Mouse (Mus musculus) olfactory bulb, adult 2 months (tissue): ENCODE measurements around the gene Bbs9. TPM values are rescaled to one million over a fixed set of nuclear protein-coding genes. Genes with fewer than 3 reads are reported as not detected.

Source experiments
- H3K27ac ChIP-seq: fragments of 200-500 bp; 2 replicates; pipeline ENCODE4 v1.5.1; 2012; ENCODE audit warnings: low read depth, low read length; ENCODE audit not compliant: insufficient read depth
- H3K4me1 ChIP-seq: fragments of 200-500 bp; 2 replicates; pipeline ENCODE4 v1.6.1; 2012; ENCODE audit warnings: low read length; ENCODE audit not compliant: control insufficient read depth, insufficient read depth
- H3K4me3 ChIP-seq: fragments of 200-500 bp; 2 replicates; pipeline ENCODE4 v1.5.1; 2012; ENCODE audit warnings: mild to moderate bottlenecking, low read depth, low read length, moderate library complexity; ENCODE audit not compliant: insufficient read depth
- CTCF ChIP-seq: fragments of 200-500 bp; IDR thresholded peaks from 2 replicates; pipeline ENCODE4 v1.5.1; 2012; ENCODE audit warnings: low read depth, mild to moderate bottlenecking, low read length, moderate library complexity; ENCODE audit not compliant: insufficient read depth
- POLR2A ChIP-seq: fragments of 200-500 bp; IDR thresholded peaks from 2 replicates; pipeline ENCODE4 v1.6.1; 2012; ENCODE audit warnings: mild to moderate bottlenecking, low read depth, low read length, moderate library complexity; ENCODE audit not compliant: insufficient read depth
- WGBS: fragments of 180-500 bp; shearing (Covaris S2); methylation state at CpG from one replicate; pipeline ENCODE4 v1.1.7; 2018; 5-methylcytosine and 5-hydroxymethylcytosine counted together
- polyA plus RNA-seq: library from polyadenylated mRNA; stranded (reverse); fragments of >200 nt; gene quantifications from 2 replicates; pipeline ENCODE4 v1.2.4, GENCODE M21; 2012; ENCODE audit warnings: low replicate concordance; ENCODE audit not compliant: missing spikeins, insufficient read depth, insufficient read length

Gene Bbs9
- polyA plus RNA-seq, 1 experiment, result not detected

- 49% methylated on average over 11 of the region's 11 CpGs for WGBS
These were observed 179.3 kb downstream of the Bbs9 start for GRCm38 (mm10) chr9:22654726-22655393.

GRCm38 (mm10) chr9:22657216-22657615 lies 181.7 kb downstream of the Bbs9 start:
- H3K4me3 ChIP-seq, result no peak overlapping the region
- H3K27ac ChIP-seq, result no peak overlapping the region
- no peak for TF ChIP-seq POLR2A
- no peak for TF ChIP-seq CTCF
- WGBS, result 96% methylated on average over 5 of the region's 5 CpGs
- peaks cover 4% of the 10 kb centered on the region for H3K4me1 ChIP-seq

More at GRCm38 (mm10) chr9:22654726-22655393, 179.3 kb downstream of the Bbs9 start:
- H3K27ac ChIP-seq, result no peak overlapping the region
- TF ChIP-seq POLR2A, result no peak
- no peak for TF ChIP-seq CTCF
- peaks cover 7% of the 10 kb centered on the region for H3K4me1 ChIP-seq
- H3K4me3 ChIP-seq, result no peak overlapping the region

- WGBS, result 88% methylated on average over 8 of the region's 8 CpGs
- Histone ChIP-seq H3K4me1 (no peaks in the 10 kb centered on the region), H3K27ac (no peak overlapping the region), H3K4me3 (no peak overlapping the region)
- TF ChIP-seq CTCF, result no peak
- TF ChIP-seq POLR2A, result no peak
These were observed 189.6 kb downstream of the Bbs9 start for GRCm38 (mm10) chr9:22665155-22665554.

GRCm38 (mm10) chr9:22672937-22673336 lies 197.4 kb downstream of the Bbs9 start:
- WGBS, result 96% methylated on average over 2 of the region's 2 CpGs
- Histone ChIP-seq H3K4me1 (peaks cover 1% of the 10 kb centered on the region; the same call in 1 of the 2 replicates), H3K27ac (no peak overlapping the region), H3K4me3 (no peak overlapping the region)
- TF ChIP-seq POLR2A (no peak), CTCF (no peak)

- TF ChIP-seq POLR2A, result no peak
- no peak for TF ChIP-seq CTCF
- peaks cover 4% of the 10 kb centered on the region; the same call in 1 of the 2 replicates for H3K4me1 ChIP-seq
- H3K27ac ChIP-seq, result no peak overlapping the region
- WGBS, result 98% methylated on average over 7 of the region's 7 CpGs
- H3K4me3 ChIP-seq, result no peak overlapping the region
These were observed 201.8 kb downstream of the Bbs9 start for GRCm38 (mm10) chr9:22677132-22677829.

- no peak overlapping the region for H3K27ac ChIP-seq
- H3K4me3 ChIP-seq, result no peak overlapping the region
- TF ChIP-seq CTCF, result no peak
- TF ChIP-seq POLR2A, result no peak
- WGBS, result 76% methylated on average over 4 of the region's 4 CpGs
- peaks cover 4% of the 10 kb centered on the region; the same call in 1 of the 2 replicates for H3K4me1 ChIP-seq
These were observed 202.5 kb downstream of the Bbs9 start for GRCm38 (mm10) chr9:22677997-22678396.

- Histone ChIP-seq H3K27ac (no peak overlapping the region), H3K4me1 (peaks cover 4% of the 10 kb centered on the region; the same call in 1 of the 2 replicates), H3K4me3 (no peak overlapping the region)
- TF ChIP-seq CTCF, result no peak
- no peak for TF ChIP-seq POLR2A
- WGBS, result 85% methylated on average over 4 of the region's 4 CpGs
These were observed 203.0 kb downstream of the Bbs9 start for GRCm38 (mm10) chr9:22678496-22678895.

GRCm38 (mm10) chr9:22679485-22679884 lies 204.0 kb downstream of the Bbs9 start:
- Histone ChIP-seq H3K4me3 (no peak overlapping the region), H3K4me1 (peaks cover 4% of the 10 kb centered on the region; the same call in 1 of the 2 replicates), H3K27ac (no peak overlapping the region)
- TF ChIP-seq POLR2A (no peak), CTCF (no peak)
- WGBS, result 92% methylated on average over 4 of the region's 4 CpGs

- TF ChIP-seq CTCF (no peak), POLR2A (no peak)
- WGBS, result 61% methylated on average over 12 of the region's 12 CpGs
- H3K4me3 ChIP-seq, result no peak overlapping the region
These were observed 204.5 kb downstream of the Bbs9 start for GRCm38 (mm10) chr9:22680031-22680430.

More at GRCm38 (mm10) chr9:22680031-22680430, 204.5 kb downstream of the Bbs9 start:
- Histone ChIP-seq H3K27ac (no peak overlapping the region), H3K4me1 (peaks cover 4% of the 10 kb centered on the region; the same call in 1 of the 2 replicates)
